Mouse (Mus musculus) limb, embryonic 15.5 days (tissue): Measurements from ENCODE around the gene Tmem110. TPM values are rescaled to one million over a fixed set of nuclear protein-coding genes. Genes with fewer than 3 reads are reported as not detected.

ENCODE experiments used
- ATAC-seq: fragments of 200-750 bp; cut with Nextera tagmentation; 2 replicates; pipeline ENCODE4 v1.8.0; 2017; ENCODE audit warnings: low read depth, moderate TSS enrichment; ENCODE audit not compliant: insufficient number of reproducible peaks, low FRiP score, low TSS enrichment
- H3K27ac ChIP-seq: fragments of 300-500 bp; sonication (generic); 2 replicates; pipeline ENCODE4 v1.5.1; 2015; ENCODE audit warnings: moderate library complexity, mild to moderate bottlenecking, inconsistent platforms
- H3K27me3 ChIP-seq: fragments of 300-500 bp; sonication (generic); 2 replicates; pipeline ENCODE4 v1.6.1; 2015; ENCODE audit warnings: inconsistent platforms
- H3K36me3 ChIP-seq: fragments of 300-500 bp; sonication (generic); 2 replicates; pipeline ENCODE4 v1.6.1; 2015; ENCODE audit warnings: inconsistent platforms
- H3K4me1 ChIP-seq: fragments of 300-500 bp; sonication (generic); 2 replicates; pipeline ENCODE4 v1.6.1; 2015; ENCODE audit warnings: inconsistent platforms
- H3K4me2 ChIP-seq: fragments of 300-500 bp; sonication (generic); 2 replicates; pipeline ENCODE4 v1.6.1; 2015; ENCODE audit warnings: mild to moderate bottlenecking, inconsistent platforms
- H3K4me3 ChIP-seq: fragments of 300-500 bp; sonication (generic); 2 replicates; pipeline ENCODE4 v1.5.1; 2015; ENCODE audit warnings: mild to moderate bottlenecking, inconsistent platforms
- H3K9ac ChIP-seq: fragments of 300-500 bp; sonication (generic); 2 replicates; pipeline ENCODE4 v1.6.1; 2015; ENCODE audit warnings: inconsistent platforms
- H3K9me3 ChIP-seq: fragments of 300-500 bp; sonication (generic); 2 replicates; pipeline ENCODE4 v1.6.1; 2016; ENCODE audit warnings: inconsistent platforms
- WGBS: fragments of 180-500 bp; shearing (Covaris S2); methylation state at CpG from one replicate; pipeline ENCODE4 v1.1.7; 2015; 5-methylcytosine and 5-hydroxymethylcytosine counted together
- polyA plus RNA-seq: library from polyadenylated mRNA; unstranded; fragments of >200 nt; fragmentation: Nextera tagmentation; extraction: Ambion mirVana; gene quantifications from 2 replicates; pipeline ENCODE4 v1.2.1, GENCODE M21; 2015

Tmem110 gene
- polyA plus RNA-seq, 1 experiment from 2014 or later = 27.9 TPM

GRCm38 (mm10) chr14:30828635-30829460 is 3.5 kb downstream of the Tmem110 start:
- Histone ChIP-seq H3K4me1 (peaks cover 44% of the 10 kb centered on the region), H3K4me2 (no peak overlapping the region), H3K4me3 (no peak overlapping the region), H3K36me3 (no peaks in the 10 kb centered on the region), H3K9ac (no peak overlapping the region), H3K9me3 (no peaks in the 10 kb centered on the region), H3K27me3 (no peaks in the 10 kb centered on the region), H3K27ac (0 out of 2 replicates have a peak overlapping the region, but pooled peaks have one; percentile 17)
- whole genome bisulfite sequencing = 69% methylated on average over 11 of the region's 11 CpGs
- ATAC-seq = no peak

DNA sequence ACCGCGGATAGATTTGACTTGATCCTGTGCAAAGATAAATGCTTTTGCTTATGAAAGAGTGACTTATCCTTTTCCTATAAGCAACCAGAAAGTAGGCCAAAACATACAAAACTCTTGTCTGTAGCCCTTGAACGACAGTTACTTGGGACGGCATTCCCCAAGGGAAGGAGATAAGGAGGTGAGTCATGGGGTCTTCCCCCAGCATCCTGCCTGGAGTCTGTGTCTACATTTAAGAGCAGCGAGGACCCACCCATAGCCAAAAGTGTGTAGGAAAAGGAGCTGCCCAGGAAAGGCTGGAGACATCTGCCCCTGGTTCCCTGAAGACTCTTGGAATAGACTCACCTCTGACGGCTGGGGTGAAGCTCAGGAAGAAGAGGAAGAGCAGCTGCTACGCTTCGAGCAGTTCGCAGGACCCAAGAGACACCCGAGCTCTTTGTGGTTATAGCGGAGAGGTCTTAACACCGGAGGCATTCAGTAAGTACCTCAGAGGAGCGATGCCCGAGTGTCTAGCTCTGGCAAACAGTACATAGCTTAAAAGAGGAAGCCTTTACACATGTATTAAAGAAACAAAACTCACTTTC is 12.1 kb downstream of the Tmem110 start:
- no peaks in the 10 kb centered on the region for H3K27me3 ChIP-seq
- H3K36me3 ChIP-seq = peaks cover 9% of the 10 kb centered on the region; the same call in 1 of the 2 replicates
- no peak overlapping the region for H3K4me2 ChIP-seq
- H3K9me3 ChIP-seq = no peaks in the 10 kb centered on the region
- H3K4me3 ChIP-seq = no peak overlapping the region
- H3K9ac ChIP-seq = no peak overlapping the region
- WGBS = 84% methylated on average over 14 of the region's 14 CpGs
- H3K27ac ChIP-seq = no peak overlapping the region
- H3K4me1 ChIP-seq = no peaks in the 10 kb centered on the region
- no peak for ATAC-seq

- ATAC-seq = no peak
- peaks cover 4% of the 10 kb centered on the region; the same call in 1 of the 2 replicates for H3K36me3 ChIP-seq
Observed at GRCm38 (mm10) chr14:30843701-30844100, 18.3 kb downstream of the Tmem110 start.

GRCm38 (mm10) chr14:30850504-30850903 is 25.1 kb downstream of the Tmem110 start:
- Histone ChIP-seq H3K27ac (no peak overlapping the region), H3K9ac (no peak overlapping the region), H3K4me2 (no peak overlapping the region), H3K36me3 (0 out of 2 replicates have a peak, but pooled peaks cover 3% of the 10 kb centered on the region), H3K4me1 (no peaks in the 10 kb centered on the region), H3K4me3 (no peak overlapping the region), H3K9me3 (no peaks in the 10 kb centered on the region), H3K27me3 (no peaks in the 10 kb centered on the region)
- ATAC-seq = no peak
- 94% methylated on average over 5 of the region's 5 CpGs for WGBS

More at GRCm38 (mm10) chr14:30843701-30844100, 18.3 kb downstream of the Tmem110 start:
- Histone ChIP-seq H3K4me3 (no peak overlapping the region), H3K4me1 (no peaks in the 10 kb centered on the region), H3K27ac (no peak overlapping the region), H3K4me2 (no peak overlapping the region), H3K27me3 (no peaks in the 10 kb centered on the region), H3K9me3 (no peaks in the 10 kb centered on the region), H3K9ac (no peak overlapping the region)
- 84% methylated on average over 3 of the region's 3 CpGs for WGBS

- H3K4me3 ChIP-seq = no peak overlapping the region
- H3K36me3 ChIP-seq = no peaks in the 10 kb centered on the region
- no peaks in the 10 kb centered on the region for H3K9me3 ChIP-seq
- H3K27ac ChIP-seq = no peak overlapping the region
- no peak for ATAC-seq
- H3K27me3 ChIP-seq = no peaks in the 10 kb centered on the region
- no peaks in the 10 kb centered on the region for H3K4me1 ChIP-seq
- 89% methylated on average over 5 of the region's 5 CpGs for WGBS
- no peak overlapping the region for H3K4me2 ChIP-seq
- H3K9ac ChIP-seq = no peak overlapping the region
Observed at GRCm38 (mm10) chr14:30852325-30852724, 26.9 kb downstream of the Tmem110 start.

DNA sequence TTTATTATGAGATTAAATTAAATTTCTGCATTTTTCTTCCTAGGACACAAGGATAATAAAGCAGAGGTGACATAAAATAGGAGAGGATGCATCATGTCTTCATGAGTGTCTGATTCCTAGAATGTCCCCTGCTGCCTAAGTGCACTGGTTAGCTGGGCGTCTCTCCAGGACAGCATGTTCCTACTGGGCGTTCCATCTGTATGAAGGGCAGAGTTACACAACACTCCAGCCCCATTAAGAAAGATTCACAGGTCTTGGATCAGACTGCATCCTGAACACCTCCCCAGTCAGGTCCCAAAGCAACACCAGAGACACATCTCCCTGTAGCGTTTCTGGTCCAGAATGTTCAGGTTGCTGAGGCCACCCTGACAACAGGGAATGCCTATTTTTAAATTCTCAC is 29.9 kb downstream of the Tmem110 start:
- no peak overlapping the region for H3K9ac ChIP-seq
- H3K4me3 ChIP-seq = no peak overlapping the region
- no peak overlapping the region for H3K4me2 ChIP-seq
- no peaks in the 10 kb centered on the region for H3K9me3 ChIP-seq
- no peaks in the 10 kb centered on the region for H3K4me1 ChIP-seq
- no peak for ATAC-seq
- no peaks in the 10 kb centered on the region for H3K36me3 ChIP-seq
- no peak overlapping the region for H3K27ac ChIP-seq
- H3K27me3 ChIP-seq = no peaks in the 10 kb centered on the region
- 92% methylated on average over 3 of the region's 3 CpGs for WGBS

DNA sequence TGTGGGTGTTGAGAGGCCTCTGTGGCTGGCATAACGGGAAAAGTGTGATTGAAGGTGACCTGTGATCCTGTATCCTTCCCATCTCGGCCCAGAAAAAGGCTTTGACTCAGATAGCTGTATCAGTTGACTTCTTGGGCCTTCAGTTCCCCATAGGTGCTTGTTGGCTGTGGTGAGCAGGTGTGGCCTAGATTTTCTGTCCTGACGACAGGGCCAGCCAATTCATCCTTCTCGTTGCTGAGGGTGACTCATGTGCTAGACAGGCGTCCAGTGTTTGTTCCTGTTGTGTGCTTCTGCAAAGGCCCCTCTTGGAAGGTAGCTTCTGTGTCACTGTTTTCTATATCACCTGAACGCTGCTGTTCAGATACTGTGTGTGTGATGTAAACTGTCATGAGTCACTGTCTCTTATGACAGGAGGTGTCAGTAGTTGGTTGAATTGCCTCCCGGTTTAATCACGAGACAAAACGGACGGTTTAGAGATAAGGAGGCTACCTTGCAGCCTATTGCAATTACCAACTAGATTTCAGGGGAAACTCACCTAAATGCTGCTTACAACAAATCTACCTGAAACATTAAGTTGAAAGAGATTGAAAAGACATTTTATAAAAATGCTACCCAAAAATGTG is 31.6 kb downstream of the Tmem110 start:
- no peak for ATAC-seq
- 83% methylated on average over 10 of the region's 10 CpGs for WGBS
- Histone ChIP-seq H3K4me2 (no peak overlapping the region), H3K4me3 (no peak overlapping the region), H3K9ac (no peak overlapping the region), H3K4me1 (no peaks in the 10 kb centered on the region), H3K36me3 (no peaks in the 10 kb centered on the region), H3K9me3 (no peaks in the 10 kb centered on the region), H3K27ac (no peak overlapping the region), H3K27me3 (no peaks in the 10 kb centered on the region)

DNA sequence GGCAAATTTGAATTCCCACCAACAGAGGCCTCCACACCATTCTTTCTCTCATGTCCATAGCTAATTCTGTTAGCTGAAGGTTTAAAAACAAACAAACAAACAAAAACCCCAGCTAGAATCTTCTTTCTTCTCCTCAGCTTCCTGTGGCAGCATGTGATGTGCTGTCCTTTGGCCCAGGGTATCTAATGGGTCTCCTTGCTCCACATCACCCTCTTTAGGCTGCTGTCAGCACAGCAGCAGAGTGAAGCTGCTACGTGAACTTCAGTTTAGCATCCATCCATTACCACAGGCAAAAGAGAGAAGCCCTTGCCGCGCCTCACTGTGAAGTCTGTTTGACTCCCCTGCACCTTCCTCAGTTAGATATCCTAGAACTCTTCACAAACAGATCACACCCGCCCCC is 32.6 kb downstream of the Tmem110 start:
- Histone ChIP-seq H3K27ac (no peak overlapping the region), H3K4me2 (no peak overlapping the region), H3K4me3 (no peak overlapping the region), H3K27me3 (no peaks in the 10 kb centered on the region), H3K9me3 (no peaks in the 10 kb centered on the region), H3K36me3 (no peaks in the 10 kb centered on the region), H3K9ac (no peak overlapping the region), H3K4me1 (no peaks in the 10 kb centered on the region)
- no peak for ATAC-seq
- WGBS = 82% methylated on average over 4 of the region's 4 CpGs

DNA sequence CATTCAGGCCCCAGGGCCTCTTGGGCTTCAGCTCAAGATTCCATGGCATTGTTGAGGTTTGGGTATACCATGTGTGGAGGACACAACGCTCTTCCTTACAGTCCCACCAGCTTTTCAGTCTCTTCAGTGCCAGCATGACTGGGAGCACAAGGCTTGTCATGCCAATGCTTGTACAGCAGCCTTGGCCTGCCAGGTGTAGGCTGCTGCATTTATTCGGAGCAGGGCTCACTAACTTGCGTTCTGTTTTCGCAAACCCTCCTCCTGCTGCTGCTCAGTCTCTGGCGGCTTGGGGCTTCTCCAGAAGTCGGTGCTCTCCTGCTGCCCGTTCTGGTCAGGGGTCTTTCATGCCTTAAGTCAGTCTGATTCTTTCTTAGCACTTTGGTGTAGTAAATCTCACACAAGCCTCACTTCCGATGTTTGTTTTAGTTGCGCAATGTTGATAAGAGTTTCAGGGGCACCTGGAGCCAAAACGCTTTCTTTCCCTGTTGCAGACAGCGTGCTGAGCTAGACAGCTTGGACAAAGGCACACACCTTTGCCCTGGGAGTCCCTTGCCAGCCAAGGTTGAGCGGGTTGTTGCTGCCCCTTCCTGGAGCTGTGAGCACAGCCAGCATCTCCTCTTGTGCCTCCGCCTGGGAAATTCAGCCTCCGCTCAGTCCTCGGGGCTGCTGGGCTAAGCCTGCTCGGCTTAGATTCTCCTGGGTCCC is 36.2 kb downstream of the Tmem110 start:
- Histone ChIP-seq H3K4me1 (no peaks in the 10 kb centered on the region), H3K27me3 (no peaks in the 10 kb centered on the region), H3K4me3 (no peak overlapping the region), H3K9me3 (no peaks in the 10 kb centered on the region), H3K9ac (no peak overlapping the region), H3K4me2 (no peak overlapping the region), H3K36me3 (peaks cover 21% of the 10 kb centered on the region), H3K27ac (no peak overlapping the region)
- WGBS = 73% methylated on average over 16 of the region's 16 CpGs
- ATAC-seq = no peak

DNA sequence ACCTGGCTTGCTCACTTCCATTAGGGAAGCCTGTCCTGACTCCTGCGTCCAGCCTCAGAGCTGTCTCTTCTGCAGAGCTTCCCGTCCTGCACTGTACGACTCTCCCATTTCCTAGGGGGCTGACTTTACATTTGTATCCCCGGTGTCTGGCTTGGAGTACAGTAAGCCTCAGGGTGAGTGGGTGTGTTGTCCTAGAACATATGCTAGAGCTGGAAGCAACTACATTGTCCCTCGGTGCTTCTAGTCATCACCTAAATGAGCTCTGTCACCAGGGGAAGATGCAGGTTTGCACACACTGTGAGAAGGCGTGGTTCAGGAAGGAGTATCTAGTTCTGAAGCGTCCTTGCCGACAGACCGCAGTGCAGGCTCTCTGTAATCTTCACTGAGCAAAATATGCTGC is 37.0 kb downstream of the Tmem110 start:
- WGBS = 84% methylated on average over 9 of the region's 9 CpGs
- Histone ChIP-seq H3K4me3 (no peak overlapping the region), H3K4me2 (no peak overlapping the region), H3K9me3 (no peaks in the 10 kb centered on the region), H3K4me1 (no peaks in the 10 kb centered on the region), H3K36me3 (peaks cover 24% of the 10 kb centered on the region), H3K27ac (no peak overlapping the region), H3K9ac (no peak overlapping the region), H3K27me3 (no peaks in the 10 kb centered on the region)
- ATAC-seq = no peak

DNA sequence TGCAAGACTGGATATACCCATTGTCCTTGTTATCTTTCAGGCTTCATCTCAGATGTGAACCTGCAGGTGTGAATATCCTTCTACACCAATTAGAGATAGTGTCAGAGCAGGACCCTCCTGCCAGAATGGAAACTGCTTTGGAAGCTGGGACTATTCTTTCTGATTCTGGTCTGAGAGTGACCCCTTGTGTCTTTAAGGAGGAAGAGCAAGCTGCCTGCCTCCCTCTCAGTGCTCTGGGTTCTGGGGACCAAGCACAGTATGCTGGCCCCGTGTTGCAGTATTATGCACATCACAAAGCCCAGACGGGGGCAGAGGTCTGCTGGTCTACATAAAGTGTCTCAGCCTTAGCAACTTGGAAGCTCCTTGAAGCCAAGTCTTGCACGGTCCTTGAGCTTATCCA is 39.9 kb downstream of the Tmem110 start:
- Histone ChIP-seq H3K4me2 (no peak overlapping the region), H3K9ac (no peak overlapping the region), H3K4me3 (no peak overlapping the region), H3K36me3 (peaks cover 33% of the 10 kb centered on the region), H3K4me1 (peaks cover 11% of the 10 kb centered on the region), H3K27me3 (no peaks in the 10 kb centered on the region), H3K27ac (no peak overlapping the region), H3K9me3 (no peaks in the 10 kb centered on the region)
- no peak for ATAC-seq
- 67% methylated on average over 3 of the region's 3 CpGs for WGBS

DNA sequence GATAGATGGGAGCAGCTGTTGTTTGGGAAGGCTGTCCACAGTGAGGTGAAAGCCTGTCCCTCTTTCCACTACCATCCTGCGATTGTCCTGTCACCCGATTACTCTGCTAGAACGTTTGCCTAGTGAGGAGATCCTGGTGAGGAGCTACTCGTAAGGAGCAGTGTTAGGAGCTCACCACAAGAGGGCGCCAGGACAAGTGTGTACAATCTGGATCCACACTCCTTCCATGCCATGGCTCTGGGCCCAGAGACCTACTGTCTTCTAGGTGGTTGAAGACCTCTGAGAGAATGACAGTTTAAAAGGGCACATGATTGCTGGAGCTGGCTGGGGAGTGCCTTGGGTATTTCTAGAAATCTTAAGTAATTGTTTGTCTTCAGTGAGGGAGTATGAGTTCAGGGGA is 41.7 kb downstream of the Tmem110 start:
- 36% methylated on average over 5 of the region's 5 CpGs for WGBS
- Histone ChIP-seq H3K4me3 (no peak overlapping the region), H3K27me3 (no peaks in the 10 kb centered on the region), H3K4me2 (no peak overlapping the region), H3K9me3 (no peaks in the 10 kb centered on the region), H3K27ac (no peak overlapping the region), H3K9ac (no peak overlapping the region), H3K4me1 (peaks cover 20% of the 10 kb centered on the region), H3K36me3 (peaks cover 33% of the 10 kb centered on the region)
- no peak for ATAC-seq
